Mouse (Mus musculus) heart, embryonic 13.5 days (tissue): ENCODE measurements at regions not wholly inside any gene's neighbourhood (a gene's known extent, or its start where the extent isn't known, plus 50 kb on each side); places are given as distances from the start of the nearest gene placed in this dataset.
A peak's percentile ranks its signal among the peaks of the same experiment; 100 is the strongest.

ENCODE experiments used
- ATAC-seq: fragments of 200-750 bp; cut with Nextera tagmentation; 2 replicates; pipeline ENCODE4 v1.8.0; 2017; ENCODE audit warnings: moderate TSS enrichment; ENCODE audit not compliant: insufficient number of reproducible peaks, low FRiP score, low TSS enrichment; ENCODE audit errors: extremely low read depth
- H3K27ac ChIP-seq: fragments of 300-500 bp; sonication (generic); replicated peaks from 2 replicates; pipeline ENCODE4 v1.5.1; 2015; ENCODE audit warnings: moderate library complexity, mild to moderate bottlenecking, inconsistent platforms
- H3K27me3 ChIP-seq: fragments of 300-500 bp; sonication (generic); replicated peaks from 2 replicates; pipeline ENCODE4 v1.6.1; 2015; ENCODE audit warnings: mild to moderate bottlenecking, inconsistent platforms
- H3K36me3 ChIP-seq: fragments of 300-500 bp; sonication (generic); 2 replicates; pipeline ENCODE4 v1.6.1; 2015; ENCODE audit warnings: mild to moderate bottlenecking, inconsistent platforms
- H3K4me1 ChIP-seq: fragments of 300-500 bp; sonication (generic); 2 replicates; pipeline ENCODE4 v1.6.1; 2015; ENCODE audit warnings: inconsistent platforms
- H3K4me2 ChIP-seq: fragments of 300-500 bp; sonication (generic); 2 replicates; pipeline ENCODE4 v1.6.1; 2015; ENCODE audit warnings: inconsistent platforms, mild to moderate bottlenecking, moderate library complexity
- H3K4me3 ChIP-seq: fragments of 300-500 bp; sonication (generic); 2 replicates; pipeline ENCODE4 v1.5.1; 2015; ENCODE audit warnings: moderate library complexity, mild to moderate bottlenecking, inconsistent platforms
- H3K9ac ChIP-seq: fragments of 300-500 bp; sonication (generic); 2 replicates; pipeline ENCODE4 v1.6.1; 2015; ENCODE audit warnings: inconsistent platforms, mild to moderate bottlenecking, moderate library complexity
- H3K9me3 ChIP-seq: fragments of 300-500 bp; sonication (generic); 2 replicates; pipeline ENCODE4 v1.6.1; 2016; ENCODE audit warnings: inconsistent platforms
- WGBS: fragments of 180-500 bp; shearing (Covaris S2); methylation state at CpG from one replicate; pipeline ENCODE4 v1.1.7; 2015; ENCODE audit warnings: mixed read lengths; 5-methylcytosine and 5-hydroxymethylcytosine counted together

- no peaks in the 10 kb centered on the region for H3K9me3 ChIP-seq
- H3K27ac ChIP-seq: no peak overlapping the region
- no peak overlapping the region for H3K4me2 ChIP-seq
- no peaks in the 10 kb centered on the region for H3K27me3 ChIP-seq
- no peak overlapping the region for H3K9ac ChIP-seq
- ATAC-seq: no peak
- 66% methylated on average over 11 of the region's 11 CpGs for WGBS
- no peaks in the 10 kb centered on the region for H3K36me3 ChIP-seq
- no peak overlapping the region for H3K4me3 ChIP-seq
- no peaks in the 10 kb centered on the region for H3K4me1 ChIP-seq
These were observed 110.7 kb upstream of the Mpp6 start for GRCm38 (mm10) chr6:49999365-49999764.

GRCm38 (mm10) chr6:50008074-50008473, 102.0 kb upstream of the Mpp6 start:
- whole genome bisulfite sequencing: 67% methylated on average over 4 of the region's 4 CpGs
- ATAC-seq: no peak
- peaks cover 23% of the 10 kb centered on the region for H3K4me1 ChIP-seq

GRCm38 (mm10) chr6:50008869-50009268, 101.2 kb upstream of the Mpp6 start:
- Histone ChIP-seq H3K27me3 (no peaks in the 10 kb centered on the region; the same call in 1 of the 2 replicates), H3K4me1 (peaks cover 23% of the 10 kb centered on the region), H3K9ac (0 out of 2 replicates have a peak overlapping the region, but pooled peaks have one; percentile 24), H3K4me3 (no peak overlapping the region), H3K36me3 (no peaks in the 10 kb centered on the region), H3K4me2 (no peak overlapping the region), H3K27ac (peak overlapping the region; percentile 67), H3K9me3 (no peaks in the 10 kb centered on the region)
- no peak for ATAC-seq
- 22% methylated on average over 3 of the region's 3 CpGs for WGBS

More at GRCm38 (mm10) chr6:50008074-50008473, 102.0 kb upstream of the Mpp6 start:
- H3K27ac ChIP-seq: no peak overlapping the region
- H3K9me3 ChIP-seq: no peaks in the 10 kb centered on the region
- no peak overlapping the region for H3K4me2 ChIP-seq
- H3K27me3 ChIP-seq: no peaks in the 10 kb centered on the region; the same call in 1 of the 2 replicates
- H3K36me3 ChIP-seq: no peaks in the 10 kb centered on the region
- no peak overlapping the region for H3K4me3 ChIP-seq
- H3K9ac ChIP-seq: no peak overlapping the region

- Histone ChIP-seq H3K36me3 (no peaks in the 10 kb centered on the region), H3K4me3 (no peak overlapping the region), H3K4me2 (no peak overlapping the region), H3K27me3 (no peaks in the 10 kb centered on the region; the same call in 1 of the 2 replicates), H3K4me1 (peaks cover 23% of the 10 kb centered on the region), H3K9ac (peak overlapping the region; percentile 24; the same call in 1 of the 2 replicates), H3K27ac (peak overlapping the region; percentile 67), H3K9me3 (no peaks in the 10 kb centered on the region)
- ATAC-seq: no peak
- WGBS: 36% methylated on average over 7 of the region's 7 CpGs
These were observed 100.7 kb upstream of the Mpp6 start for GRCm38 (mm10) chr6:50009339-50009738.

GRCm38 (mm10) chr6:50009856-50010255, 100.2 kb upstream of the Mpp6 start:
- Histone ChIP-seq H3K9me3 (no peaks in the 10 kb centered on the region), H3K4me1 (peaks cover 23% of the 10 kb centered on the region), H3K27me3 (no peaks in the 10 kb centered on the region; the same call in 1 of the 2 replicates), H3K4me2 (no peak overlapping the region), H3K4me3 (no peak overlapping the region), H3K27ac (0 out of 2 replicates have a peak overlapping the region, but pooled peaks have one; percentile 67), H3K9ac (no peak overlapping the region), H3K36me3 (no peaks in the 10 kb centered on the region)
- WGBS: 55% methylated on average over 5 of the region's 5 CpGs
- no peak for ATAC-seq

- Histone ChIP-seq H3K4me3 (no peak overlapping the region), H3K9ac (no peak overlapping the region), H3K4me1 (peaks cover 23% of the 10 kb centered on the region), H3K36me3 (no peaks in the 10 kb centered on the region), H3K9me3 (no peaks in the 10 kb centered on the region), H3K27ac (no peak overlapping the region), H3K27me3 (no peaks in the 10 kb centered on the region; the same call in 1 of the 2 replicates), H3K4me2 (no peak overlapping the region)
- 74% methylated on average over 12 of the region's 12 CpGs for WGBS
- no peak for ATAC-seq
These were observed 99.0 kb upstream of the Mpp6 start for GRCm38 (mm10) chr6:50011071-50011470.

- no peak overlapping the region for H3K4me2 ChIP-seq
- no peaks in the 10 kb centered on the region; the same call in 1 of the 2 replicates for H3K27me3 ChIP-seq
- no peaks in the 10 kb centered on the region for H3K36me3 ChIP-seq
- H3K4me3 ChIP-seq: no peak overlapping the region
- ATAC-seq: no peak
- WGBS: 69% methylated on average over 5 of the region's 5 CpGs
- H3K4me1 ChIP-seq: peaks cover 23% of the 10 kb centered on the region
- H3K9me3 ChIP-seq: no peaks in the 10 kb centered on the region
- H3K9ac ChIP-seq: no peak overlapping the region
- H3K27ac ChIP-seq: no peak overlapping the region
These were observed 98.1 kb upstream of the Mpp6 start for GRCm38 (mm10) chr6:50011746-50012453.

- H3K36me3 ChIP-seq: no peaks in the 10 kb centered on the region
- H3K9me3 ChIP-seq: no peaks in the 10 kb centered on the region
- H3K4me2 ChIP-seq: no peak overlapping the region
- ATAC-seq: no peak
- H3K27ac ChIP-seq: no peak overlapping the region
- peaks cover 20% of the 10 kb centered on the region for H3K4me1 ChIP-seq
- WGBS: 75% methylated on average over 5 of the region's 5 CpGs
- H3K27me3 ChIP-seq: no peaks in the 10 kb centered on the region; the same call in 1 of the 2 replicates
- H3K9ac ChIP-seq: no peak overlapping the region
- H3K4me3 ChIP-seq: no peak overlapping the region
These were observed 97.0 kb upstream of the Mpp6 start for GRCm38 (mm10) chr6:50013067-50013466.

GRCm38 (mm10) chr6:50013842-50014241, 96.2 kb upstream of the Mpp6 start:
- H3K27me3 ChIP-seq: no peaks in the 10 kb centered on the region; the same call in 1 of the 2 replicates
- no peak for ATAC-seq
- no peaks in the 10 kb centered on the region for H3K36me3 ChIP-seq
- H3K4me3 ChIP-seq: no peak overlapping the region
- no peak overlapping the region for H3K9ac ChIP-seq
- H3K4me1 ChIP-seq: peaks cover 13% of the 10 kb centered on the region
- no peak overlapping the region for H3K4me2 ChIP-seq
- H3K27ac ChIP-seq: no peak overlapping the region
- 81% methylated on average over 7 of the region's 7 CpGs for WGBS
- no peaks in the 10 kb centered on the region for H3K9me3 ChIP-seq

- Histone ChIP-seq H3K27me3 (0 out of 2 replicates have a peak, but pooled peaks cover 1% of the 10 kb centered on the region), H3K4me1 (peaks cover 6% of the 10 kb centered on the region), H3K36me3 (no peaks in the 10 kb centered on the region), H3K4me3 (no peak overlapping the region), H3K9me3 (no peaks in the 10 kb centered on the region), H3K4me2 (no peak overlapping the region), H3K9ac (no peak overlapping the region), H3K27ac (no peak overlapping the region)
- no peak for ATAC-seq
- WGBS: 81% methylated on average over 6 of the region's 6 CpGs
These were observed 82.1 kb upstream of the Mpp6 start for GRCm38 (mm10) chr6:50027981-50028380.

GRCm38 (mm10) chr6:50029895-50030515, 80.0 kb upstream of the Mpp6 start:
- H3K9me3 ChIP-seq: no peaks in the 10 kb centered on the region
- no peaks in the 10 kb centered on the region for H3K36me3 ChIP-seq
- H3K4me1 ChIP-seq: peaks cover 14% of the 10 kb centered on the region
- no peak overlapping the region for H3K9ac ChIP-seq
- no peak overlapping the region for H3K27ac ChIP-seq
- peak overlapping the region; percentile 6; the same call in 1 of the 2 replicates for H3K4me2 ChIP-seq
- H3K4me3 ChIP-seq: no peak overlapping the region
- ATAC-seq: no peak
- H3K27me3 ChIP-seq: peaks cover 11% of the 10 kb centered on the region; the same call in 1 of the 2 replicates
- WGBS: 60% methylated on average over 10 of the region's 10 CpGs
